Mouse (Mus musculus): Measurements from ENCODE around the gene 1700001C19Rik.

Gene 1700001C19Rik

GRCm38 (mm10) chr17:47384064-47384463 lies 53.1 kb downstream of the 1700001C19Rik start:
- peaks cover 34% of the 10 kb centered on the region for H3K36me3 ChIP-seq (ENCODE audit: insufficient read depth, low read length)
- H3K9me3 ChIP-seq (ENCODE audit: low read length), result peaks cover 35% of the 10 kb centered on the region
- no peak for TF ChIP-seq NANOG (IDR thresholded peaks at IDR 0.05; ENCODE audit: borderline replicate concordance, low read length)
- no peak; the same call in 1 of the 2 replicates for TF ChIP-seq CTCF (conservative IDR thresholded peaks at IDR 0.05; ENCODE audit: low read length)
- TF ChIP-seq POU5F1 (IDR thresholded peaks at IDR 0.05; ENCODE audit: borderline replicate concordance, low read length), result no peak
- H3K4me1 ChIP-seq (replicated peaks; ENCODE audit: low read depth, low read length), result peaks cover 17% of the 10 kb centered on the region
- H3K27me3 ChIP-seq (ENCODE audit: insufficient read depth, low read length), result no peaks in the 10 kb centered on the region
- H3K4me3 ChIP-seq (replicated peaks; ENCODE audit: low read length), result no peak overlapping the region

GRCm38 (mm10) chr17:47383266-47383665 lies 53.9 kb downstream of the 1700001C19Rik start:
- H3K4me3 ChIP-seq (replicated peaks; ENCODE audit: low read length), result no peak overlapping the region
- peaks cover 41% of the 10 kb centered on the region for H3K36me3 ChIP-seq (ENCODE audit: insufficient read depth, low read length)
- no peak for TF ChIP-seq NANOG (IDR thresholded peaks at IDR 0.05; ENCODE audit: borderline replicate concordance, low read length)
- H3K4me1 ChIP-seq (replicated peaks; ENCODE audit: low read depth, low read length), result peaks cover 24% of the 10 kb centered on the region
- peaks cover 35% of the 10 kb centered on the region for H3K9me3 ChIP-seq (ENCODE audit: low read length)
- H3K27me3 ChIP-seq (ENCODE audit: insufficient read depth, low read length), result no peaks in the 10 kb centered on the region

- Histone ChIP-seq H3K27me3 (ENCODE audit: insufficient read depth, low read length) (no peaks in the 10 kb centered on the region), H3K4me1 (replicated peaks; ENCODE audit: low read depth, low read length) (peaks cover 35% of the 10 kb centered on the region), H3K36me3 (ENCODE audit: insufficient read depth, low read length) (peaks cover 54% of the 10 kb centered on the region), H3K4me3 (replicated peaks; ENCODE audit: low read length) (no peak overlapping the region), H3K9me3 (ENCODE audit: low read length) (peaks cover 35% of the 10 kb centered on the region)
- no peak for TF ChIP-seq NANOG (IDR thresholded peaks at IDR 0.05; ENCODE audit: borderline replicate concordance, low read length)
- no peak for TF ChIP-seq CTCF (conservative IDR thresholded peaks at IDR 0.05; ENCODE audit: low read length)
- no peak for TF ChIP-seq POU5F1 (IDR thresholded peaks at IDR 0.05; ENCODE audit: borderline replicate concordance, low read length)
Observed at GRCm38 (mm10) chr17:47381917-47382316, 55.3 kb downstream of the 1700001C19Rik start.

GRCm38 (mm10) chr17:47378133-47378532 lies 59.0 kb downstream of the 1700001C19Rik start:
- peaks cover 86% of the 10 kb centered on the region for H3K36me3 ChIP-seq (ENCODE audit: insufficient read depth, low read length)
- peaks cover 2% of the 10 kb centered on the region for H3K9me3 ChIP-seq (ENCODE audit: low read length)
- H3K4me1 ChIP-seq (replicated peaks; ENCODE audit: low read depth, low read length), result peaks cover 44% of the 10 kb centered on the region
- no peaks in the 10 kb centered on the region for H3K27me3 ChIP-seq (ENCODE audit: insufficient read depth, low read length)
- TF ChIP-seq CTCF (conservative IDR thresholded peaks at IDR 0.05; ENCODE audit: low read length) (peak; percentile 39), POU5F1 (IDR thresholded peaks at IDR 0.05; ENCODE audit: borderline replicate concordance, low read length) (no peak)
- H3K4me3 ChIP-seq (replicated peaks; ENCODE audit: low read length), result peak overlapping the region; percentile 23; the same call in 1 of the 2 replicates

GRCm38 (mm10) chr17:47376779-47377280 lies 60.3 kb downstream of the 1700001C19Rik start:
- H3K36me3 ChIP-seq (ENCODE audit: insufficient read depth, low read length), result peaks cover 93% of the 10 kb centered on the region
- H3K9me3 ChIP-seq (ENCODE audit: low read length), result no peaks in the 10 kb centered on the region

GRCm38 (mm10) chr17:47373991-47374390 lies 63.2 kb downstream of the 1700001C19Rik start:
- no peaks in the 10 kb centered on the region for H3K9me3 ChIP-seq (ENCODE audit: low read length)
- peaks cover 57% of the 10 kb centered on the region for H3K4me1 ChIP-seq (replicated peaks; ENCODE audit: low read depth, low read length)
- H3K27me3 ChIP-seq (ENCODE audit: insufficient read depth, low read length), result no peaks in the 10 kb centered on the region
- H3K4me3 ChIP-seq (replicated peaks; ENCODE audit: low read length), result no peak overlapping the region
- peaks cover 79% of the 10 kb centered on the region for H3K36me3 ChIP-seq (ENCODE audit: insufficient read depth, low read length)
- TF ChIP-seq POU5F1 (IDR thresholded peaks at IDR 0.05; ENCODE audit: borderline replicate concordance, low read length), result no peak
- TF ChIP-seq NANOG (IDR thresholded peaks at IDR 0.05; ENCODE audit: borderline replicate concordance, low read length), result no peak
- no peak for TF ChIP-seq CTCF (conservative IDR thresholded peaks at IDR 0.05; ENCODE audit: low read length)

More at GRCm38 (mm10) chr17:47376779-47377280, 60.3 kb downstream of the 1700001C19Rik start:
- no peak for TF ChIP-seq NANOG (IDR thresholded peaks at IDR 0.05; ENCODE audit: borderline replicate concordance, low read length)
- Histone ChIP-seq H3K4me1 (replicated peaks; ENCODE audit: low read depth, low read length) (peaks cover 51% of the 10 kb centered on the region), H3K4me3 (replicated peaks; ENCODE audit: low read length) (no peak overlapping the region), H3K27me3 (ENCODE audit: insufficient read depth, low read length) (no peaks in the 10 kb centered on the region)

GRCm38 (mm10) chr17:47371451-47371850 lies 65.7 kb downstream of the 1700001C19Rik start:
- no peak for TF ChIP-seq NANOG (IDR thresholded peaks at IDR 0.05; ENCODE audit: borderline replicate concordance, low read length)
- peak; percentile 96 for TF ChIP-seq CTCF (conservative IDR thresholded peaks at IDR 0.05; ENCODE audit: low read length)
- TF ChIP-seq POU5F1 (IDR thresholded peaks at IDR 0.05; ENCODE audit: borderline replicate concordance, low read length), result no peak
- peaks cover 39% of the 10 kb centered on the region for H3K4me1 ChIP-seq (replicated peaks; ENCODE audit: low read depth, low read length)
- peaks cover 55% of the 10 kb centered on the region for H3K36me3 ChIP-seq (ENCODE audit: insufficient read depth, low read length)
- no peak overlapping the region for H3K4me3 ChIP-seq (replicated peaks; ENCODE audit: low read length)
- H3K9me3 ChIP-seq (ENCODE audit: low read length), result no peaks in the 10 kb centered on the region
- H3K27me3 ChIP-seq (ENCODE audit: insufficient read depth, low read length), result no peaks in the 10 kb centered on the region

GRCm38 (mm10) chr17:47369087-47369443 lies 68.1 kb downstream of the 1700001C19Rik start:
- Histone ChIP-seq H3K4me3 (replicated peaks; ENCODE audit: low read length) (peak overlapping the region; percentile 91), H3K9me3 (ENCODE audit: low read length) (no peaks in the 10 kb centered on the region), H3K27me3 (ENCODE audit: insufficient read depth, low read length) (no peaks in the 10 kb centered on the region), H3K4me1 (replicated peaks; ENCODE audit: low read depth, low read length) (peaks cover 33% of the 10 kb centered on the region), H3K36me3 (ENCODE audit: insufficient read depth, low read length) (peaks cover 31% of the 10 kb centered on the region)
- TF ChIP-seq NANOG (IDR thresholded peaks at IDR 0.05; ENCODE audit: borderline replicate concordance, low read length) (no peak), CTCF (conservative IDR thresholded peaks at IDR 0.05; ENCODE audit: low read length) (no peak), POU5F1 (IDR thresholded peaks at IDR 0.05; ENCODE audit: borderline replicate concordance, low read length) (no peak)

GRCm38 (mm10) chr17:47368401-47369086 lies 68.6 kb downstream of the 1700001C19Rik start, which contains the start of gene Mrps10:
Mrps10 (plus strand) TSS chr17:47368887.
- Histone ChIP-seq H3K4me3 (replicated peaks; ENCODE audit: low read length) (peak within 1 kb of the TSS; percentile 91), H3K27me3 (ENCODE audit: insufficient read depth, low read length) (no peaks in the 10 kb centered on the region), H3K9me3 (ENCODE audit: low read length) (no peaks in the 10 kb centered on the region), H3K4me1 (replicated peaks; ENCODE audit: low read depth, low read length) (peaks cover 33% of the 10 kb centered on the region), H3K36me3 (ENCODE audit: insufficient read depth, low read length) (peaks cover 26% of the 10 kb centered on the region)
- TF ChIP-seq POU5F1 (IDR thresholded peaks at IDR 0.05; ENCODE audit: borderline replicate concordance, low read length) (no peak), NANOG (IDR thresholded peaks at IDR 0.05; ENCODE audit: borderline replicate concordance, low read length) (no peak), CTCF (conservative IDR thresholded peaks at IDR 0.05; ENCODE audit: low read length) (no peak)

Measured in E14TG2a.4 (cell line).